Mouse (Mus musculus): ENCODE data around the gene Itgb5.

DNA sequence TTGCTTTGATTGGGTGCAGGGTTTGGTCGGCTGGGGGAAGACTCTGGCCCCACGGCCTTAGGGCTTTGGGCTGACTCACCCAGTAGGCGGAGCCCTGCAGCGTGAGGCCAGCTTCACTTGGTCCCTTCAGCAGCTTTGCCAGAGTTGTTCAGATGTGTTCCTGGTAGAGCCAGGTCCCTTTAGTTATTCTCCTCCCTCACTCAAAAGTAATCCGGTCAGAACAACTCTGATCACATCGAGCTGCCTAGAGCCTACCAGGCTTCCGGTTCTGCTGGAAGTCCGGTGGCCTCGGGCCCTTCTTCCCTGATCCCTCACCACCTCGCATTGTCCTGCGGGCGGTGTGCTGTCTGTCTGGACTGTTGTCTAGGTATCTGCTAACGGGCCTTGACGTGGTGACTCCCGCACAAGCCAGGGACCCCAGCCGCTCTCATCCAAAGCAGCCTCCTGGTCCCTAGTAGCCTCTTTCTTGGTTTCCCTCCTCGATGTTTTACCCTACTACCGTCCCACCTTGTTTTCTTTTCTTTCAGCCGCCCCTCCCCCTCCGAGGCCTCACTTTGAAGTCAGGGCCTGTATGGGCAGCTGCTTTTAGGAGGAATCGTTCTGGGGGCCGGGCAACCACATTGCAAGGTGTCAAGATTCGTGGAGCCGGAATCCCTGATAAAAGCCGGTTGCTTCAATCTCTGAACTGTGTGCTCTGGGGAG is 4.5 kb downstream of the Itgb5 start:
- TF ChIP-seq POLR2A (IDR thresholded peaks at IDR 0.05; ENCODE audit: borderline replicate concordance, low read depth, low read length) (no peak), CTCF (IDR thresholded peaks at IDR 0.05; ENCODE audit: low read depth, low read length) (no peak)

All from bone marrow macrophage, adult 2 months (primary cell).